Mouse (Mus musculus): Measurements from ENCODE around the gene Ubb. TPM values are rescaled to one million over a fixed set of nuclear protein-coding genes. Genes with fewer than 3 reads are reported as not detected.

The Ubb gene
- polyA plus RNA-seq, 1 experiment from 2014 or later: 4,689 TPM

DNA sequence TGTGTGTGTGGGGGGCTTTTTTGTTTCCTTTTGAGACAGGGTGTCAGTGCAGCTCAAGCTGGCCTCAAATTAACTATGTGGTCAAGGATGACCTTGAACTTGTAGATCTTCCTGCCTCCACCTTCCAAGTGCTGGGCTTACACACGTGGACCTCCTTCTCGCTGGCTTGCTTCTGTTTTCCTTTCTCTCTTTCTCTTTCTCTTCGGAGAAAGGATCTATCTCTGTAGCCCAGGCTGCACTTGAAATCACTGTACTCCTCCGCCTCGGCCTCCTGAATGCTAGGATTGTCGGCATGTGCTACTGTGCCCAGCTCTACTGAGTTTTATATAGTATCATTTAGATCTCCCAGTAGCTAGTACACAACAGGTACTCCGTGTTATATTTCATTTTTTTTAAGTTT is 13.4 kb upstream of the Ubb start:
- H3K27me3 ChIP-seq (replicated peaks): no peaks in the 10 kb centered on the region
- 18% methylated on average over 7 of the region's 7 CpGs for WGBS
- no peaks in the 10 kb centered on the region for H3K9me3 ChIP-seq
- H3K36me3 ChIP-seq (replicated peaks): 0 out of 2 replicates have a peak, but pooled peaks cover 8% of the 10 kb centered on the region
- H3K4me2 ChIP-seq: peak overlapping the region; percentile 83
- ATAC-seq (replicated peaks): no peak
- 0 out of 2 replicates have a peak overlapping the region, but pooled peaks have one; percentile 12 for H3K27ac ChIP-seq
- peaks cover 16% of the 10 kb centered on the region for H3K4me1 ChIP-seq
- H3K9ac ChIP-seq: 0 out of 2 replicates have a peak overlapping the region, but pooled peaks have one; percentile 31
- peak overlapping the region; percentile 94 for H3K4me3 ChIP-seq

GRCm38 (mm10) chr11:62538321-62539088 is 12.5 kb upstream of the Ubb start:
- no peaks in the 10 kb centered on the region for H3K27me3 ChIP-seq (replicated peaks)
- peaks cover 16% of the 10 kb centered on the region for H3K4me1 ChIP-seq
- 0 out of 2 replicates have a peak, but pooled peaks cover 8% of the 10 kb centered on the region for H3K36me3 ChIP-seq (replicated peaks)
- under 1% methylated on average over 70 of the region's 73 CpGs for WGBS
- no peaks in the 10 kb centered on the region for H3K9me3 ChIP-seq
- peak overlapping the region; percentile 87 for H3K9ac ChIP-seq
- peak overlapping the region; percentile 83 for H3K4me2 ChIP-seq
- H3K27ac ChIP-seq: peak overlapping the region; percentile 87
- ATAC-seq (replicated peaks): peak; percentile 84
- peak overlapping the region; percentile 94 for H3K4me3 ChIP-seq

DNA sequence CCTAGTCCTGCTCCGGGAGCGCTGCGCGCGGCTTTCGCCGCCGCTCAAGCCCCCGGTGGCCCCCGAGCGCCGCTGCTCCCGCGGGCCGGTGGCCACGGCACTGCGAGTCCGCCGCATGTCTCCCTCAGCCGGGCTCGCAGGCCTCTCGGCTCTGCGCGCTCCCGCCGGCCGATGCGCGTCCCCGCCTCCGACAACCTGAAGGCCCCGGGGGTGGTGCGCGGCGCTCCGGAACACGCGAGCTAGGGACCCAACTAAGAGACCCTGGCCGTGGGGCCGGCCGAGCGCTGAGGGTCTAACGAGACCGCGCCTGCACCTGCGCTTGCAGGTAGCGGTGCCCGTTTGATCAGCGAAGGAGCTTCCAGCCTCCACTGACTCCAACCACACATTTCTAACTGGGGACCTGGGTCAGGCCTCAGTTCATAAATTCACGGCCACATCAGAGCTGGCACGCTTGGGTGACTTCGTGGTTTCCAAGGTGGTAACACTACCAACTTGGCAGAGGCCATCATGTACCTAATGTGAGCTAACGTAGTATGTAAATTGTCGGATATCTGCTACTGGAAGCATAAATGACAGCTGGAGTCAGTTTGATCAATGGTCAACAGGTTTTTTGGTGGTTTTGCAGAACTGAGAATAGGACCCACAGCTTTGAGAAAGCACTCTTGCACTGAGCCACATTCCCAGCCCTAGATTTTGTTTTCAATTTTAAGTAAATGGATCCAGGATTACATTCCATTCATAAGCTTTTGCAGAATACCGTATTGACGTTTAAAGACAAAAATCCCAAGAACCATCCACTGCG is 11.7 kb upstream of the Ubb start, which contains the start of gene Cenpv:
Gene Cenpv (minus strand): TSS at position 173 of the 802 bp plus-strand sequence.
- WGBS: 5% methylated on average over 57 of the region's 57 CpGs
- Histone ChIP-seq H3K4me1 (peaks cover 16% of the 10 kb centered on the region), H3K27me3 (replicated peaks) (no peaks in the 10 kb centered on the region), H3K36me3 (replicated peaks) (0 out of 2 replicates have a peak, but pooled peaks cover 7% of the 10 kb centered on the region), H3K9ac (peak within 1 kb of the TSS; percentile 87), H3K4me3 (peak within 1 kb of the TSS; percentile 94), H3K27ac (peak within 1 kb of the TSS; percentile 87), H3K9me3 (no peaks in the 10 kb centered on the region), H3K4me2 (peak within 1 kb of the TSS; percentile 83)
- ATAC-seq (replicated peaks): peak; percentile 79

DNA sequence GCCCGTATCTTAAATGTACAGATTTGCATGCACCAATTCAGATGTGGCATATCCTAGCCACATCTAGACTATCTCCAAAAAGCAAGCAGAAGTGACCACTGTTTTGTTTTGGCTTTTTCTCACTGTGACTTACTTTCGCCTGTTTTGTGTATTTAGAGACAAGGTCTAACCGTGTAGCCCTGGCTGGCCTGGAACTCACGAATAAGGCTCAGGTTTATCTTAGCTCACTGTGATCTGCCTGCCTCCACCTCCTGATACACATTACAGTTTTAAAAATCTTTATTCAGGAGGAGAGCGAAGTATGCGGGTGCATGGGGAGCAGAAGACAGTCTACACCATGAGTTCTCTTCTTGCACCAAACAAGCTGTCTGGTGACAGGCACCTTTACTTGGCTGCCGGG is 10.8 kb upstream of the Ubb start:
- Histone ChIP-seq H3K36me3 (replicated peaks) (0 out of 2 replicates have a peak, but pooled peaks cover 5% of the 10 kb centered on the region), H3K27ac (no peak overlapping the region), H3K9me3 (no peaks in the 10 kb centered on the region), H3K4me1 (peaks cover 16% of the 10 kb centered on the region), H3K9ac (no peak overlapping the region), H3K27me3 (replicated peaks) (no peaks in the 10 kb centered on the region), H3K4me3 (no peak overlapping the region), H3K4me2 (no peak overlapping the region)
- ATAC-seq (replicated peaks): no peak
- 82% methylated on average over 7 of the region's 7 CpGs for WGBS

DNA sequence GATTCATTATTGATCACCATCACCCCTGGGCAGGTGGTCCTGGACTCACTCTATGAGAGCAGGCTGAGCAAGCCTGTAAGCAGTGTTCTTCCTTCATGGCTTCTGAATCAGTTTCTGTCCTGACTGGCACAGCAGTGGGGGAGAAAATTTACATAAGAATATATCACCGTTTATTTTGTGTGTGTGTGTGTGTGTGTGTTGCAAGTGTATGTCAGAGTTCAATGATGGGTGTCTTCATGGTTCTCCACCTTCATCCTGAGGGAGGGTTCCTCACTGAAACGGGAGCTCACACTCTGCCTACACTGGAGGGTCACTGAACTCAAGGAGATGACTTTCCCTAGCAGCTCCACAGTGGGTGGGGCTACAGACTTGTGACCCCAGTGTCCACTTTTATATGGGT is 10.0 kb upstream of the Ubb start:
- H3K36me3 ChIP-seq (replicated peaks): no peaks in the 10 kb centered on the region
- H3K27me3 ChIP-seq (replicated peaks): no peaks in the 10 kb centered on the region
- no peak overlapping the region for H3K9ac ChIP-seq
- H3K9me3 ChIP-seq: no peaks in the 10 kb centered on the region
- 47% methylated on average over 2 of the region's 2 CpGs for WGBS
- ATAC-seq (replicated peaks): no peak
- no peak overlapping the region for H3K27ac ChIP-seq
- H3K4me1 ChIP-seq: peaks cover 16% of the 10 kb centered on the region
- no peak overlapping the region for H3K4me3 ChIP-seq
- no peak overlapping the region for H3K4me2 ChIP-seq

- no peaks in the 10 kb centered on the region for H3K36me3 ChIP-seq (replicated peaks)
Measured at GRCm38 (mm10) chr11:62541581-62541980, 9.4 kb upstream of the Ubb start.

DNA sequence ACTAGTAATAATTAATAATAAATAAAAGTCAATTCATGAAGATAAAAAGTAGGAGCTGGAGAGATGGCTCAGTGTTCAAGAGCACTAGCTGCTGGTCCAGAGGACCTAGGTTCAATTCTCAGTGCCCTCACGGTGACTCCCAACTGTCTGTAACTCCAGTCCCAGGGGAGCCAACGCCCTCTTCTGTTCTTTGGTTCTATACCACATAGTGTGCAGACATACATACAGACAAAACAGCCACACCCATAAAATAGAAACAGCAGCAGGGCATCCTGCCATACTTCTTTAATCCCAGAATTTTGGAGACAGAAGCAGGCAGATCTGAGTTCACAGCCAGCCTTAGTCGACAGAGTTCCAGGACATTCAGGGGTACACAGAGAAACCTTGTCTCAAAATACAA is 7.0 kb upstream of the Ubb start:
- no peaks in the 10 kb centered on the region for H3K9me3 ChIP-seq
- no peaks in the 10 kb centered on the region for H3K27me3 ChIP-seq (replicated peaks)
- H3K9ac ChIP-seq: no peak overlapping the region
- H3K36me3 ChIP-seq (replicated peaks): no peaks in the 10 kb centered on the region
- WGBS: 92% methylated on average over 3 of the region's 3 CpGs
- peaks cover 11% of the 10 kb centered on the region for H3K4me1 ChIP-seq
- H3K4me3 ChIP-seq: no peak overlapping the region
- H3K27ac ChIP-seq: no peak overlapping the region
- no peak overlapping the region for H3K4me2 ChIP-seq
- no peak for ATAC-seq (replicated peaks)

More at GRCm38 (mm10) chr11:62541581-62541980, 9.4 kb upstream of the Ubb start:
- H3K4me1 ChIP-seq: peaks cover 16% of the 10 kb centered on the region
- H3K9ac ChIP-seq: no peak overlapping the region
- H3K4me2 ChIP-seq: no peak overlapping the region
- no peak overlapping the region for H3K27ac ChIP-seq
- no peaks in the 10 kb centered on the region for H3K9me3 ChIP-seq
- WGBS: 87% methylated on average over 8 of the region's 8 CpGs
- no peaks in the 10 kb centered on the region for H3K27me3 ChIP-seq (replicated peaks)
- no peak overlapping the region for H3K4me3 ChIP-seq
- no peak for ATAC-seq (replicated peaks)

DNA sequence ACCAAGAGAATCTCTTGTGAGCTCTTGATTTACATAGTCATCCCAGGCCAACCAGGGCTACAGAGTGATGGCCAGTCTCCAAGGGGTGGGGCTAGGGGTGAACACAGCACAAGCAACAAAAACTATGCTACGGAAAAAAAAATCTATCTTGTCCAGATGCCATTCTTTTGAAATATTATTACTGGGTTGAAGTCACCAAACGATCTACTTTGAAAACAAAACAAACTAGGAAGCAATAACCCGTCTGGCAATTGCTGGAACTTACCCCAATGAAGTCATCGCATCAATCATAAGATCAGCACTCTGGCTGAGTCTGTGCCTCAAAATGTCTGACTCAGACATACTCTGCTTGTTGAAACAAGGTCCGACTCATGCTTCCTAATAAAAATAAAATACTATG is 1.2 kb upstream of the Ubb start:
- no peak for ATAC-seq (replicated peaks)
- peak overlapping the region; percentile 97 for H3K27ac ChIP-seq
- WGBS: 10% methylated on average over 5 of the region's 5 CpGs
- peaks cover 30% of the 10 kb centered on the region for H3K4me1 ChIP-seq
- H3K9ac ChIP-seq: peak overlapping the region; percentile 85
- no peaks in the 10 kb centered on the region for H3K27me3 ChIP-seq (replicated peaks)
- peak overlapping the region; percentile 57 for H3K4me3 ChIP-seq
- H3K4me2 ChIP-seq: peak overlapping the region; percentile 69
- no peaks in the 10 kb centered on the region for H3K9me3 ChIP-seq
- no peaks in the 10 kb centered on the region for H3K36me3 ChIP-seq (replicated peaks)

GRCm38 (mm10) chr11:62550227-62550685 is 715 bp upstream of the Ubb start:
- Histone ChIP-seq H3K9me3 (no peaks in the 10 kb centered on the region), H3K9ac (peak overlapping the region; percentile 85), H3K4me3 (peak overlapping the region; percentile 57), H3K27ac (peak overlapping the region; percentile 97), H3K4me2 (peak overlapping the region; percentile 69), H3K36me3 (replicated peaks) (no peaks in the 10 kb centered on the region), H3K4me1 (peaks cover 34% of the 10 kb centered on the region), H3K27me3 (replicated peaks) (no peaks in the 10 kb centered on the region)
- ATAC-seq (replicated peaks): peak; percentile 47
- 2% methylated on average over 11 of the region's 11 CpGs for WGBS

DNA sequence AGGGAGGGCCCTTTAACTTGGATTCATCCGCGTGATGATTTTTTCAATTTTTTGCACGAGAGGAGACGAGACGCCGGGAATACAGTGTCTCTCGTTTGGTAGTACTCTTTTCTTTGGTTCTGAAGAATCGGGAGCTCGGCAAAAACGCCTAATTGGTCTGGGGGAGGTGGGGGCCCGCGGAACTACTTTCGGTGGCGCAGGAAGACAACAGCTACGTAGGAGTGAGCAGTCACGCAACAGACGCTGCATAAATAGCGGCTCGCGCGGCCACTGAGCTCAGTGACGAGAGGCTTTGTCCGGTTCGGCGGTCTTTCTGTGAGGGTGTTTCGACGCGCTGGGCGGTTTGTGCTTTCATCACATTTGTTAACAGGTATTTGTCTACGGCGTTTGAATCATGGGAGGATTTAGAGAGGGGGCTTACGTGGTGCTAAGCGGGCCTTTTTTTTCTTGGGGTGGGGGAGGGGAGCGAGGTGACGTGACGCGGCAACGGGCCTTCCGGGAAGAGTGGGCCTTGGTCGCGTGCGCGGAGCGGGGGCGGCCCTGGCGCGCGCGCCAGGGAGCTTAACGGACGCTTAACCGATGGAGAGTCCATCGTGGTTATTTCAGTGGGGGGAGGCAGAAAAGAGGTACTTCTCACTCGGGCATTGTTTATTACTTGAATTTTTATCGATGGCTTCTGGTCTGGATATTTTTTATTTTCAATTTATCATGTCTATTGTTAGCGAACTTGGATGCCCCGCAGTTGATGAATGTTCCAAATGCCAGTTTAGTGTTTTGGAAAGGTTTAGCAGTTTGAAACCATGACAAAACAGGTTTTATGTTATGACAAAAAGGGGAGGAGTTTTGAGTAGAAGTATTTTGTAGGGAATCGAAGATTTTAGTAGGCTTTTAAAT is 502 bp downstream of the Ubb start:
- Histone ChIP-seq H3K4me3 (peak overlapping the region; percentile 57), H3K36me3 (replicated peaks) (no peaks in the 10 kb centered on the region), H3K27me3 (replicated peaks) (no peaks in the 10 kb centered on the region), H3K9ac (peak overlapping the region; percentile 69), H3K9me3 (no peaks in the 10 kb centered on the region), H3K27ac (peak overlapping the region; percentile 97), H3K4me2 (peak overlapping the region; percentile 69), H3K4me1 (peaks cover 44% of the 10 kb centered on the region)
- ATAC-seq (replicated peaks): peak; percentile 89
- WGBS: under 1% methylated on average over 58 of the region's 58 CpGs

- no peak for ATAC-seq (replicated peaks)
- 42% methylated on average over 1 of the region's 1 CpGs for WGBS
Measured at GRCm38 (mm10) chr11:62553186-62553585, 2.2 kb downstream of the Ubb start.

More at GRCm38 (mm10) chr11:62553186-62553585, 2.2 kb downstream of the Ubb start:
- peak overlapping the region; percentile 39 for H3K4me3 ChIP-seq
- H3K4me2 ChIP-seq: peak overlapping the region; percentile 81
- H3K27ac ChIP-seq: no peak overlapping the region
- peaks cover 44% of the 10 kb centered on the region for H3K4me1 ChIP-seq
- H3K9me3 ChIP-seq: no peaks in the 10 kb centered on the region
- H3K9ac ChIP-seq: peak overlapping the region; percentile 7; the same call in 1 of the 2 replicates
- no peaks in the 10 kb centered on the region for H3K27me3 ChIP-seq (replicated peaks)
- H3K36me3 ChIP-seq (replicated peaks): no peaks in the 10 kb centered on the region
